In the genomic region with DNA sequence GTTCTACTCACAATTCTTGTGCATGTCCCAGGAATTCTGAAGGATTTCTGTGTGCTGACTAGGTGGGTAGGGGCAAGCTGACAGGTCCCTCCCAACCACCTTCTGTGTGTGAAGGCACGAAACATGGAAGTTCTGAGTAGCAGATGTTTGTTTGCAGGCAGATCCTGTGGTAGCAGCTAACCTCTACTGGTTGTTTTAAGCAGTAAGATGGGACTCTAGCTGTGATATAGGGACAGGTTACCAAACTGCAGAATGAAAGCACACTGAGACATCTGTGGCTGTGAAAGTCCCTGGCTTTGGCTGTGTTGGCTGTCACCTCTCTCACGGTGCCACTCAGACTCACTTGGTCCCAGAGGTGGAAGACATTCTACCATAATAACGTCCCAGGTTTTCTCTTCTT, we compare ENCODE assay signal across 26 mouse cellular contexts. TPM values are rescaled to one million over a fixed set of nuclear protein-coding genes. Genes with fewer than 3 reads are reported as not detected.
A peak's percentile ranks its signal among the peaks of the same experiment; 100 is the strongest.
DNase-seq lines count a peak whose midpoint lies in the region; ATAC-seq and TF ChIP-seq lines count a peak whose summit lies in the region.
"Had no signal": no experiment of that assay in that cellular context is flagged by ENCODE, and none has a peak within 500 bp of the region (broad histone marks: within the 10 kb centered on the region; RNA-seq: fewer than 3 reads in every experiment).

No protein-coding gene starts in this region.

- no peaks in the 10 kb centered on the region for H3K36me3 ChIP-seq in thymus, adult 2 months (ENCODE audit: control insufficient read depth, insufficient read depth, low read length)
- no peaks in the 10 kb centered on the region for H3K36me3 ChIP-seq in small intestine, adult 2 months (ENCODE audit: control insufficient read depth, insufficient read depth, low read length)
- H3K36me3 ChIP-seq: embryonic facial prominence, embryonic 13.5 days; forebrain, embryonic 12.5 days; heart, embryonic 15.5 days; hindbrain, embryonic 15.5 days; limb, embryonic 13.5 days; liver, embryonic 15.5 days; midbrain, embryonic 10.5 days had no signal

- peak overlapping the region; percentile 73 for H3K27ac ChIP-seq in thymus, adult 2 months (ENCODE audit: control insufficient read depth, insufficient read depth, low read length)
- H3K27ac ChIP-seq in small intestine, adult 2 months (ENCODE audit: insufficient read depth, low read depth, low read length) = peak overlapping the region; percentile 61
- H3K27ac ChIP-seq: embryonic facial prominence, embryonic 13.5 days; forebrain, embryonic 12.5 days; hindbrain, embryonic 15.5 days; limb, embryonic 13.5 days; liver, embryonic 15.5 days; midbrain, embryonic 10.5 days had no signal

- H3K4me3 ChIP-seq in thymus, adult 2 months (ENCODE audit: control insufficient read depth, insufficient read depth, low read length) = no peak overlapping the region
- no peak overlapping the region for H3K4me3 ChIP-seq in small intestine, adult 2 months (ENCODE audit: low read depth, low read length)
- H3K4me3 ChIP-seq: embryonic facial prominence, embryonic 13.5 days; erythroblast, embryonic 14.5 days; forebrain, embryonic 12.5 days; heart, embryonic 15.5 days; hindbrain, embryonic 15.5 days; limb, embryonic 13.5 days; liver, embryonic 15.5 days; midbrain, embryonic 10.5 days had no signal

- no peak for TF ChIP-seq CTCF in thymus, adult 2 months (IDR thresholded peaks at IDR 0.05; ENCODE audit: borderline replicate concordance, control insufficient read depth, extremely low read depth, insufficient read depth, low read length, poor library complexity)
- TF ChIP-seq CTCF in small intestine, adult 2 months (IDR thresholded peaks at IDR 0.05; ENCODE audit: extremely low read depth, insufficient read length, insufficient replicate concordance, low read depth, low read length) = no peak

- WGBS in thymus, adult 2 months = 15% methylated on average over 3 of the region's 3 CpGs
- 78% methylated on average over 3 of the region's 3 CpGs for WGBS in small intestine, adult 2 months

- TF ChIP-seq POLR2A in thymus, adult 2 months (IDR thresholded peaks at IDR 0.05; ENCODE audit: control insufficient read depth, extremely low read depth, insufficient read depth, low read length, poor library complexity) = no peak
- no peak for TF ChIP-seq POLR2A in small intestine, adult 2 months (IDR thresholded peaks at IDR 0.05; ENCODE audit: low read depth, low read length)

- peaks cover 37% of the 10 kb centered on the region for H3K4me1 ChIP-seq in thymus, adult 2 months (replicated peaks; ENCODE audit: control insufficient read depth, insufficient read depth, low read length)
- H3K4me1 ChIP-seq in small intestine, adult 2 months (ENCODE audit: control insufficient read depth, insufficient read depth, insufficient read length, low read length) = peaks cover 5% of the 10 kb centered on the region; the same call in 1 of the 2 replicates
- H3K4me1 ChIP-seq: forebrain, embryonic 12.5 days; hindbrain, embryonic 15.5 days; limb, embryonic 13.5 days had no signal

- no peaks in the 10 kb centered on the region for H3K27me3 ChIP-seq in thymus, adult 2 months (ENCODE audit: control insufficient read depth, insufficient read depth, low read length)
- H3K27me3 ChIP-seq in small intestine, adult 2 months (ENCODE audit: control insufficient read depth, insufficient read depth, low read length) = no peaks in the 10 kb centered on the region
- H3K27me3 ChIP-seq: embryonic facial prominence, embryonic 13.5 days; forebrain, embryonic 12.5 days; heart, embryonic 15.5 days; hindbrain, embryonic 15.5 days; limb, embryonic 13.5 days; liver, embryonic 15.5 days had no signal

- peak; percentile 57 for DNase-seq in thymus, adult 2 months
- DNase-seq in thymus, postnatal 0 days (ENCODE audit: low spot score) = no peak
- no peak for DNase-seq in yolk sac, embryonic 10.5 days (ENCODE audit: low spot score)
- DNase-seq in right cerebral cortex, postnatal 14 days = no peak
- DNase-seq in gastrocnemius, postnatal 10 days = no peak
- DNase-seq: cerebellum, adult 11-12 months; cerebellum, postnatal 25 days; embryo, embryonic 11 days; heart, postnatal 4 days; kidney, adult 9 months; kidney, postnatal 25 days; lung, postnatal 4 days; spleen, adult 18-20 months had no signal

- peak; percentile 19 for ATAC-seq in common myeloid progenitor, adult 5-6 weeks (replicated peaks; ENCODE audit: low read depth, poor library complexity, severe bottlenecking)
- ATAC-seq: intestine, embryonic 16.5 days; midbrain, embryonic 16.5 days had no signal

RNA-seq across cellular contexts. Expression of gene Gramd1a, which starts 5.5 kb away (rescaled TPM):
- 681 and 790 TPM in 2 replicates for polyA plus RNA-seq in thymus, adult 2 months (2012; rRNA removed)
- polyA plus RNA-seq in thymus, postnatal 0 days (2015; fragmentation: Nextera tagmentation; extraction: Ambion mirVana) = 76.8 and 79.0 TPM in 2 replicates
- 30.8 and 38.7 TPM in 2 replicates for total RNA-seq in common myeloid progenitor, adult 5-6 weeks (2017)
- polyA plus RNA-seq in small intestine, adult 2 months (2012; rRNA removed) = 56.4 and 64.9 TPM in 2 replicates
- total RNA-seq in gastrocnemius, postnatal 10 days (2021) = 10 to 100 TPM; 35.0 to 35.8 TPM

RNA-seq across cellular contexts. Expression of gene Scn1b, which starts 34.4 kb away (rescaled TPM):
- polyA plus RNA-seq in thymus, adult 2 months (2012; rRNA removed) = 18.7 and 21.2 TPM in 2 replicates
- 2.8 and 2.9 TPM in 2 replicates for polyA plus RNA-seq in thymus, postnatal 0 days (2015; fragmentation: Nextera tagmentation; extraction: Ambion mirVana)
- 2.1 TPM in 1 of 2 replicates, not detected in the other for total RNA-seq in common myeloid progenitor, adult 5-6 weeks (2017)
- polyA plus RNA-seq in small intestine, adult 2 months (2012; rRNA removed) = 11.1 and 19.6 TPM in 2 replicates
- total RNA-seq in gastrocnemius, postnatal 10 days (2021) = 100 to 1,000 TPM; 303 to 352 TPM
- total RNA-seq: neutrophil, adult 5-6 weeks had no signal

RNA-seq across cellular contexts. Expression of gene Hpn, which starts 46.2 kb away (rescaled TPM):
- polyA plus RNA-seq in thymus, adult 2 months (2012; rRNA removed) = 7.0 and 8.2 TPM in 2 replicates
- polyA plus RNA-seq in thymus, postnatal 0 days (2015; fragmentation: Nextera tagmentation; extraction: Ambion mirVana) = 2.0 and 2.6 TPM in 2 replicates
- total RNA-seq in common myeloid progenitor, adult 5-6 weeks (2017) = 13.4 and 19.9 TPM in 2 replicates
- 4.2 and 27.5 TPM in 2 replicates for polyA plus RNA-seq in small intestine, adult 2 months (2012; rRNA removed)
- total RNA-seq in gastrocnemius, postnatal 10 days (2021) = 1 to 10 TPM; 6.8 to 7.8 TPM
